Comparison of ENCODE assay signal across 9 mouse cellular contexts in the genomic region with DNA sequence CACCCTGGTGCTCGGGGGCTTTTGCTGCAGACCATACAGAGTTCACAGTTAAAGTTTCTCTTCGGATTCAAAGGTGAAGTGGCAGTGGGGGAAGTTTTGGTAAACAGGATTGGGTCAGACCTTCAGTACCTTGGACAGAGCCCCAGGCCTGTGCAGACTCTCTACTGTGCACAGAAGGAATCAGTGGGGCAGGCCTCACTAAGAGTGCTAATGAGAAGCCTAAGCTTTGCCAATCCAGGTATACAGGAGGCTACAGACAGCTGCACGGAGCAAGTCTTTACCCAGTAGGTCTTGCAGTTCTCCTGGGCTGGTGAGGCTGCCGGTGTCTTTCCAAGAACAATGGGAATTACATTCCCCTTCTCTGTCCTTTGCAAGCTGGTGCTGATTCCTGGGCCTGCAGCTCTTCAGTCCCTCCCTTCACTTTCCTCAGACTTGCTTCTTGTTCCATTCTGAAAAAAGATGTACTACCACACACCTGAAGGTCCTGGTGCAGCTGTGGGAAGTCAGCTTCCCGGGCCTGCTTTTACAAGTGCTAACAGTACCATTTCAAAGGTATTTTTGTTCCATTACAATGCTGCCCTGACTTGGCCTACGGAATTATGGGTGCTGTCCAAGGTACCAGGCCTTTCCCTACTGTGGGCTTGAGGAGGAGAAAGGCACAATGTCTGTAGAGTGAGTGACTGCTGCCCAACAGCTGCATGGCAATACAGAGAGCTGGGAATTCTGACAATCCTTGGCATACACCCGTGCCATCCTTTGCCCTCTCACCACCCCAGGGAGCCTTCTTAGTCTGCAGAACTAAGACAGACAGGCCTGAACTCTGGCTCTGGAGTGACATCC.
DNase-seq lines count a peak whose midpoint lies in the region; ATAC-seq and TF ChIP-seq lines count a peak whose summit lies in the region.
"Had no signal": no experiment of that assay in that cellular context is flagged by ENCODE, and none has a peak within 500 bp of the region (broad histone marks: within the 10 kb centered on the region; RNA-seq: fewer than 3 reads in every experiment).

No protein-coding gene starts in this region.

- TF ChIP-seq EP300 in stomach, postnatal 0 days (optimal IDR thresholded peaks at IDR 0.05): no peak

- ATAC-seq in hindbrain, embryonic 13.5 days (ENCODE audit: low FRiP score): no peak
- ATAC-seq in embryonic facial prominence, embryonic 11.5 days (replicated peaks; ENCODE audit: insufficient number of reproducible peaks, low FRiP score, low TSS enrichment, low read depth): no peak
- ATAC-seq in stomach, postnatal 0 days (ENCODE audit: low FRiP score, low TSS enrichment): no peak
- ATAC-seq in inflammation-experienced regulatory T-cells, adult 6 months: no peak

- H3K4me2 ChIP-seq in hindbrain, embryonic 13.5 days: no peak overlapping the region
- no peak overlapping the region for H3K4me2 ChIP-seq in embryonic facial prominence, embryonic 11.5 days (ENCODE audit: low read depth, low read length)
- no peak overlapping the region for H3K4me2 ChIP-seq in stomach, postnatal 0 days (replicated peaks; ENCODE audit: low read depth)

- H3K9ac ChIP-seq in hindbrain, embryonic 13.5 days: no peak overlapping the region
- H3K9ac ChIP-seq in embryonic facial prominence, embryonic 11.5 days (replicated peaks; ENCODE audit: low read length): no peak overlapping the region
- no peak overlapping the region for H3K9ac ChIP-seq in stomach, postnatal 0 days (ENCODE audit: low read length)

- H3K36me3 ChIP-seq in hindbrain, embryonic 10.5 days: peaks cover 38% of the 10 kb centered on the region
- peaks cover 73% of the 10 kb centered on the region for H3K36me3 ChIP-seq in hindbrain, embryonic 13.5 days
- H3K36me3 ChIP-seq in embryonic facial prominence, embryonic 11.5 days (replicated peaks; ENCODE audit: control insufficient read depth, insufficient read depth, low read depth, low read length): no peaks in the 10 kb centered on the region
- no peaks in the 10 kb centered on the region; the same call in 1 of the 2 replicates for H3K36me3 ChIP-seq in stomach, postnatal 0 days (ENCODE audit: control insufficient read depth, insufficient read depth, low read length)

- H3K9me3 ChIP-seq in hindbrain, embryonic 10.5 days: no peaks in the 10 kb centered on the region
- H3K9me3 ChIP-seq in hindbrain, embryonic 13.5 days: no peaks in the 10 kb centered on the region
- no peaks in the 10 kb centered on the region for H3K9me3 ChIP-seq in embryonic facial prominence, embryonic 11.5 days (replicated peaks; ENCODE audit: control insufficient read depth, low read length)
- no peaks in the 10 kb centered on the region for H3K9me3 ChIP-seq in stomach, postnatal 0 days (ENCODE audit: control insufficient read depth, low read length)

- DNase-seq in hindbrain, embryonic 10.5 days (ENCODE audit: low spot score): peak; percentile 40
- peak; percentile 68 for DNase-seq in testis, postnatal 10 days (ENCODE audit: low spot score)
- no peak for DNase-seq in testis, postnatal 14 days (ENCODE audit: low spot score)
- peak; percentile 76 for DNase-seq in embryonic facial prominence, embryonic 11.5 days (ENCODE audit: low spot score)
- peak; percentile 34 for DNase-seq in stomach, postnatal 0 days (ENCODE audit: low spot score)
- no peak for DNase-seq in cerebellum, postnatal 14 days

- H3K27ac ChIP-seq in hindbrain, embryonic 10.5 days: no peak overlapping the region
- no peak overlapping the region for H3K27ac ChIP-seq in hindbrain, embryonic 13.5 days
- no peak overlapping the region for H3K27ac ChIP-seq in embryonic facial prominence, embryonic 11.5 days (replicated peaks; ENCODE audit: low read depth, low read length)
- H3K27ac ChIP-seq in stomach, postnatal 0 days (replicated peaks): no peak overlapping the region
- H3K27ac ChIP-seq: left cerebral cortex, adult 2 months had no signal

- no peaks in the 10 kb centered on the region for H3K27me3 ChIP-seq in hindbrain, embryonic 10.5 days (ENCODE audit: insufficient read depth, poor library complexity, severe bottlenecking)
- no peaks in the 10 kb centered on the region for H3K27me3 ChIP-seq in hindbrain, embryonic 13.5 days
- no peaks in the 10 kb centered on the region for H3K27me3 ChIP-seq in embryonic facial prominence, embryonic 11.5 days (ENCODE audit: control insufficient read depth, insufficient read depth, low read length)
- H3K27me3 ChIP-seq in stomach, postnatal 0 days (ENCODE audit: control insufficient read depth, insufficient read depth, low read length): no peaks in the 10 kb centered on the region

- TF ChIP-seq CTCF in stomach, postnatal 0 days (IDR thresholded peaks at IDR 0.05; ENCODE audit: low read depth): no peak

- H3K4me3 ChIP-seq in hindbrain, embryonic 10.5 days: no peak overlapping the region
- no peak overlapping the region for H3K4me3 ChIP-seq in hindbrain, embryonic 13.5 days
- H3K4me3 ChIP-seq in embryonic facial prominence, embryonic 11.5 days (ENCODE audit: low read depth, low read length): no peak overlapping the region
- no peak overlapping the region for H3K4me3 ChIP-seq in stomach, postnatal 0 days (ENCODE audit: low read depth, low read length)
- H3K4me3 ChIP-seq: left cerebral cortex, adult 2 months had no signal

- WGBS in hindbrain, embryonic 10.5 days: 56% methylated on average over 7 of the region's 7 CpGs
- WGBS in hindbrain, embryonic 13.5 days: 52% methylated on average over 7 of the region's 7 CpGs
- WGBS in embryonic facial prominence, embryonic 11.5 days: 49% methylated on average over 7 of the region's 7 CpGs
- WGBS in stomach, postnatal 0 days: 41% methylated on average over 7 of the region's 7 CpGs

- no peaks in the 10 kb centered on the region for H3K4me1 ChIP-seq in hindbrain, embryonic 10.5 days (replicated peaks)
- no peaks in the 10 kb centered on the region for H3K4me1 ChIP-seq in hindbrain, embryonic 13.5 days (replicated peaks)
- H3K4me1 ChIP-seq in embryonic facial prominence, embryonic 11.5 days (ENCODE audit: control insufficient read depth, insufficient read depth, low read length): no peaks in the 10 kb centered on the region
- H3K4me1 ChIP-seq in stomach, postnatal 0 days (replicated peaks; ENCODE audit: control insufficient read depth, insufficient read depth): no peaks in the 10 kb centered on the region; the same call in 1 of the 2 replicates

Comparison
In these comparisons a context has a peak if more than half of its experiments do, and no peak if none do; other contexts are left out.
1. DNase-seq: peak in hindbrain, embryonic 10.5 days (single experiment), testis, postnatal 10 days (single experiment), embryonic facial prominence, embryonic 11.5 days (single experiment) and stomach, postnatal 0 days (single experiment); none in testis, postnatal 14 days (single experiment) and cerebellum, postnatal 14 days (0 of 2).